In genomic region chr1:182517677-182518011, GRCm38 (mm10) we compare ENCODE assay signal across 10 mouse cellular contexts. TPM values are rescaled to one million over a fixed set of nuclear protein-coding genes. Genes with fewer than 3 reads are reported as not detected.
DNase-seq lines count a peak whose midpoint lies in the region; ATAC-seq and TF ChIP-seq lines count a peak whose summit lies in the region.
"Had no signal": no experiment of that assay in that cellular context is flagged by ENCODE, and none has a peak within 500 bp of the region (broad histone marks: within the 10 kb centered on the region; RNA-seq: fewer than 3 reads in every experiment).

No protein-coding gene starts in this region.

- H3K36me3 ChIP-seq in heart, embryonic 12.5 days: peaks cover 19% of the 10 kb centered on the region
- peaks cover 0 to 2% of the 10 kb centered on the region in 2 experiments for H3K36me3 ChIP-seq in CH12.LX (replicated peaks in 1 of 2; ENCODE audit: control insufficient read depth in 1 of 2, insufficient read depth in 1 of 2, low read length in 1 of 2)
- no peaks in the 10 kb centered on the region for H3K36me3 ChIP-seq in forebrain, embryonic 15.5 days
- H3K36me3 ChIP-seq in liver, embryonic 16.5 days (ENCODE audit: control insufficient read depth, insufficient read depth): no peaks in the 10 kb centered on the region
- H3K36me3 ChIP-seq: G1E had no signal

- no peak for DNase-seq in heart, adult 9 months (ENCODE audit: low spot score in 2 of 2)
- DNase-seq in CH12.LX (ENCODE audit: extremely low read depth): no peak
- no peak for DNase-seq in urinary bladder, postnatal 4 days (ENCODE audit: low spot score in 2 of 2)
- no peak for DNase-seq in spleen, postnatal 10 days (ENCODE audit: low spot score in 2 of 2)
- DNase-seq in layer of hippocampus, postnatal 25 days (ENCODE audit: extremely low spot score in 1 of 2, low spot score in 1 of 2): no peak

- H3K9ac ChIP-seq in heart, embryonic 12.5 days: peak overlapping the region; percentile 85
- H3K9ac ChIP-seq in CH12.LX (ENCODE audit: insufficient read depth, low read depth): peak overlapping the region; percentile 86
- peak overlapping the region; percentile 85 for H3K9ac ChIP-seq in forebrain, embryonic 15.5 days (replicated peaks)
- H3K9ac ChIP-seq in liver, embryonic 16.5 days (ENCODE audit: low read depth, low read length): peak overlapping the region; percentile 66

- WGBS in heart, embryonic 12.5 days: 0% methylated on average over 10 of the region's 10 CpGs
- 2% methylated on average over 10 of the region's 10 CpGs for WGBS in forebrain, embryonic 15.5 days
- WGBS in liver, embryonic 16.5 days (ENCODE audit: insufficient replicate concordance): 2% methylated on average over 10 of the region's 10 CpGs

- ATAC-seq in heart, embryonic 12.5 days (ENCODE audit: insufficient number of reproducible peaks, low FRiP score): no peak; the same call in 1 of the 2 replicates
- ATAC-seq in forebrain, embryonic 15.5 days (replicated peaks): peak; percentile 44; the same call in 1 of the 2 replicates
- peak; percentile 11; the same call in 1 of the 2 replicates for ATAC-seq in liver, embryonic 16.5 days (ENCODE audit: low read depth)

- H3K79me2 ChIP-seq in CH12.LX (replicated peaks; ENCODE audit: control insufficient read depth, extremely low read depth, insufficient read depth, poor library complexity, severe bottlenecking): no peaks in the 10 kb centered on the region; the same call in 1 of the 2 replicates

- TF ChIP-seq POLR2A in CH12.LX (IDR thresholded peaks at IDR 0.05; ENCODE audit: low read depth, low read length): no peak

- TF ChIP-seq EP300 in CH12.LX (IDR thresholded peaks at IDR 0.05; ENCODE audit: low read length): no peak

- H3K4me3 ChIP-seq in heart, embryonic 12.5 days: peak overlapping the region; percentile 83
- H3K4me3 ChIP-seq in CH12.LX (replicated peaks in 1 of 3; ENCODE audit: low read depth in 2 of 3, low read length in 2 of 3, poor library complexity in 1 of 3): peak overlapping the region; percentile 73 to 81 (median 81)
- peak overlapping the region; percentile 75 for H3K4me3 ChIP-seq in forebrain, embryonic 15.5 days
- H3K4me3 ChIP-seq in liver, embryonic 16.5 days (ENCODE audit: low read depth, low read length): peak overlapping the region; percentile 64

- no peaks in the 10 kb centered on the region for H3K9me3 ChIP-seq in heart, embryonic 12.5 days (replicated peaks)
- H3K9me3 ChIP-seq in CH12.LX (replicated peaks; ENCODE audit: low read length): no peaks in the 10 kb centered on the region
- no peaks in the 10 kb centered on the region for H3K9me3 ChIP-seq in forebrain, embryonic 15.5 days
- no peaks in the 10 kb centered on the region for H3K9me3 ChIP-seq in liver, embryonic 16.5 days (replicated peaks; ENCODE audit: control insufficient read depth, low read length)

- H3K4me1 ChIP-seq in heart, embryonic 12.5 days (replicated peaks): peaks cover 62% of the 10 kb centered on the region
- H3K4me1 ChIP-seq in CH12.LX (ENCODE audit: control insufficient read depth in 1 of 2, insufficient read depth in 2 of 2): peaks cover 11 to 53% of the 10 kb centered on the region in 2 experiments
- H3K4me1 ChIP-seq in forebrain, embryonic 15.5 days: peaks cover 17% of the 10 kb centered on the region
- H3K4me1 ChIP-seq in liver, embryonic 16.5 days (ENCODE audit: control insufficient read depth, low read depth, low read length): no peaks in the 10 kb centered on the region

- dilution Hi-C loops in CH12.LX (cut with MboI; ENCODE audit: extremely low pct_ligation_motif_present, extremely low pct_unique_long_range_greater_than_20kb, low sequenced_read_pairs): no loop called here

- H3K4me2 ChIP-seq in heart, embryonic 12.5 days: peak overlapping the region; percentile 81
- peak overlapping the region; percentile 42 for H3K4me2 ChIP-seq in CH12.LX (ENCODE audit: insufficient read depth, low read depth, poor library complexity, severe bottlenecking)
- H3K4me2 ChIP-seq in forebrain, embryonic 15.5 days (replicated peaks): peak overlapping the region; percentile 57
- peak overlapping the region; percentile 62 for H3K4me2 ChIP-seq in liver, embryonic 16.5 days (ENCODE audit: low read depth, low read length)

- TF ChIP-seq CTCF in CH12.LX (conservative IDR thresholded peaks at IDR 0.05 in 1 of 2, IDR thresholded peaks at IDR 0.05 in 1 of 2; ENCODE audit: low read depth in 2 of 2, low read length in 2 of 2): no peak

- no peaks in the 10 kb centered on the region for H3K27me3 ChIP-seq in heart, embryonic 12.5 days (replicated peaks)
- peaks cover 2% of the 10 kb centered on the region for H3K27me3 ChIP-seq in CH12.LX (replicated peaks)
- H3K27me3 ChIP-seq in forebrain, embryonic 15.5 days: 0 out of 2 replicates have a peak, but pooled peaks cover 4% of the 10 kb centered on the region
- H3K27me3 ChIP-seq in liver, embryonic 16.5 days (ENCODE audit: control insufficient read depth, insufficient read depth, low read depth, low read length): peaks cover 22% of the 10 kb centered on the region

- in situ Hi-C loops in CH12.LX (cut with MboI; ENCODE audit: low pct_ligation_motif_present, low pct_unique_long_range_greater_than_20kb, low sequenced_read_pairs): loop anchor here (25.0 kb wide), 1 partner anchor 630 kb away; no protein-coding TSS in a partner anchor

- peak overlapping the region; percentile 84 for H3K27ac ChIP-seq in heart, embryonic 12.5 days (ENCODE audit: poor library complexity, severe bottlenecking)
- H3K27ac ChIP-seq in CH12.LX (ENCODE audit: insufficient read depth, low read depth): no peak overlapping the region
- H3K27ac ChIP-seq in forebrain, embryonic 15.5 days (replicated peaks): peak overlapping the region; percentile 80
- H3K27ac ChIP-seq in liver, embryonic 16.5 days (ENCODE audit: low read length): no peak overlapping the region

- TF ChIP-seq RAD21 in CH12.LX (IDR thresholded peaks at IDR 0.05; ENCODE audit: low read depth, low read length): no peak

TF ChIP-seq in CH12.LX, 34 proteins besides CTCF, POLR2A, EP300 and RAD21:
- no peak for TF ChIP-seq CHD1 (IDR thresholded peaks at IDR 0.05; ENCODE audit: low read depth, low read length)
- TF ChIP-seq NELFE (IDR thresholded peaks at IDR 0.05; ENCODE audit: low read depth, low read length): no peak

RNA-seq across cellular contexts. Expression of gene Capn2, which starts 0.2 kb away (rescaled TPM):
- polyA plus RNA-seq in heart, embryonic 12.5 days (2016; fragmentation: Nextera tagmentation; extraction: Ambion mirVana): 119 and 123 TPM in 2 replicates
- 25.9 and 28.1 TPM in 2 replicates for total RNA-seq in CH12.LX (2012; rRNA removed)
- 10.9 and 12.5 TPM in 2 replicates for total RNA-seq in CH12.LX (2014; rRNA removed)
- polyA plus RNA-seq in CH12.LX (2012; ENCODE audit: insufficient read length, low read depth): 14.2 and 15.0 TPM in 2 replicates
- polyA plus RNA-seq in forebrain, embryonic 15.5 days (2015; fragmentation: Nextera tagmentation; extraction: Ambion mirVana): 70.3 and 72.9 TPM in 2 replicates
- 25.0 and 27.4 TPM in 2 replicates for polyA plus RNA-seq in liver, embryonic 16.5 days (2015; fragmentation: Nextera tagmentation; extraction: Ambion mirVana)
- 10 to 100 TPM; 59.4 to 62.3 TPM for total RNA-seq in layer of hippocampus, postnatal 25 days (2021)
- polyA plus RNA-seq: G1E had no signal

RNA-seq across cellular contexts. Expression of gene Capn8, which starts 47.2 kb away (rescaled TPM):
- not detected in 2 replicates for polyA plus RNA-seq in heart, embryonic 12.5 days (2016; fragmentation: Nextera tagmentation; extraction: Ambion mirVana)
- total RNA-seq in CH12.LX (2012; rRNA removed) (not detected in 2 replicates), CH12.LX (2014; rRNA removed) (not detected in 2 replicates)
- not detected in 2 replicates for polyA plus RNA-seq in CH12.LX (2012; ENCODE audit: insufficient read length, low read depth)
- polyA plus RNA-seq in forebrain, embryonic 15.5 days (2015; fragmentation: Nextera tagmentation; extraction: Ambion mirVana): 0.06 TPM in 1 of 2 replicates, not detected in the other
- polyA plus RNA-seq in liver, embryonic 16.5 days (2015; fragmentation: Nextera tagmentation; extraction: Ambion mirVana): 0.05 TPM in 1 of 2 replicates, not detected in the other
- not detected for total RNA-seq in layer of hippocampus, postnatal 25 days (2021)
- total RNA-seq: G1E; gastrocnemius, postnatal 10 days had no signal
- polyA plus RNA-seq: G1E had no signal

Comparison
In these comparisons a context has a peak if more than half of its experiments do, and no peak if none do; other contexts are left out.
1. H3K27ac ChIP-seq: peak in heart, embryonic 12.5 days (single experiment) and forebrain, embryonic 15.5 days (single experiment); none in CH12.LX (single experiment) and liver, embryonic 16.5 days (single experiment).
2. Peak in every context shown above with its lines, with median percentiles within 50 percentile points of each other: H3K4me2 ChIP-seq, H3K4me3 ChIP-seq and H3K9ac ChIP-seq.